Mouse (Mus musculus): Measurements from ENCODE around the gene Dusp12.

The Dusp12 gene

GRCm38 (mm10) chr1:170898413-170899075 lies 13.2 kb upstream of the Dusp12 start:
- DNase-seq (ENCODE audit: inconsistent ontology term) = no peak

DNA sequence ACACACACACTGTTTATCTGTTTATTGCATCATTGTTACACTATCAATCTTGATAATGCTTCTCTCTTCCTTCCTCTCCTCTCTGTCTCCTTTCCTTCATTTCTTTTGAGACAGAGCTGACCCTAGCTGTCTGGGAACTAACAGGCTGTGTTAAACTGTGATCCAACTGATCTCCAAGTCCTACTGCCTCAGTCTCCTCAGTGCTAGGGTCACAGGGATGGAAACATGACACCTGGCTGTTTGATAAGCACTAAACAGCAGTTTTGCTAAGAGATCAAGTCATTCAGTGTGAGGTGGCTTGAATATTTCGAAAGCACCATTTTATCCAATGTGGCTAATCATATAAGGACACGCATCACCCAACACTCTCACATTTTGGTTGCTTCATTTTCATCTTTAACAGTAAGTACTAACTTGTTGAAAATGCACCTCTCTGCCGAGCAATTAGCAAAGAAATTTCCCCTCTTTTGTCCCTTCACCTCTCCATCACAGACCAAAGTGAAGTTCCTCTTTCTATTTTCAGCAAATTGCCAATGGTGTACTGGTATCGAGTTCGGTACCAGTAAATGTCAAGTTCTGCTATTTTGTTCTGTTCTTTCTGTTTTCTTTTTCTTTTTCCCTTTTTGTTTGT lies 11.4 kb upstream of the Dusp12 start:
- no peak for DNase-seq (ENCODE audit: inconsistent ontology term)

DNA sequence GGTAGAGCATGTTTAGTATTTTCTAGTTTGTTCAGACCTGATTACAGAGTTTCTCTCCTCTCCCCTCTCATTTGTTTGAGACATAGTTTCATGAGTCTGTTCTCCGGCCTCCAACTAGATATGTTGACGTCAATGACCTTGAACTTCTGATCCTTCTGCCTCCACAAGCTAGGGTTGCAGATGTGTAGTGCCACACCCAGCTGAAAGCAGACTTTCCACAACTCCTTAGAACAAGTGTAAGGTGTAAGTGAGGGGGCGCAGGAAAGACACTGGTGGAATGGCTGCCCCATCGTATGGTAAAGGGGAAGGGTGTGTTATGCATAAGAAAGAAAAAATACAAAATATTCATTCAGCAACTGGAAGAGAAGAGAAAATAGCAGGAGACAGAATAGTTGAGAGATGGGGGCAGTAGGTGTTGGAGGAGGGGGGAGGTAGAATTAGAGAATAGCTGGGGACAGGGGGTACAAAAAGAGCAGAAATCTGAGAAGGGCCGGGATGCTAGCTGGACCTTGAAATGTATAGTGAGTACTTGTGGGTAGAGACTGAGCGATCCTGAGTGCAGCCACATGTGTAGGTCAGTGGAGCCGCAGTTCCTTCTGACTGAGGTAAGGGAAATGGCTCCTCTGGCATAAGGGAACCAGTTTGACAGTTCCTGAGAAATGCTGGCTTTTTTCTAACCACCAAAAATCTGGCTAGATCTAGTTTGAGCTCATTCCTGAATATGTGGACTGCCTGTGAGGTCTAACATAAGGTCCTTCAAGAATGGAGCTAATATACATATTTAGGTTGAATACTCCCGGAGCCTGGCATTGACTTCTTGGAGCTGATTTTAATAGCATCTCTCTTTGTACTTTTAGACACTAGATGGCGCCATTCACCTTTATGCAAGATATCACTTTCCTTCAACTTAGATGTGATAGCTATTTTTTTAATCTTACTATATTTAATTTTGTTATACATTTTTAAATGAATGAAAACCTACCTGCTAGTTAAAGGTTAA lies 9.6 kb upstream of the Dusp12 start:
- DNase-seq (ENCODE audit: inconsistent ontology term) = no peak

DNA sequence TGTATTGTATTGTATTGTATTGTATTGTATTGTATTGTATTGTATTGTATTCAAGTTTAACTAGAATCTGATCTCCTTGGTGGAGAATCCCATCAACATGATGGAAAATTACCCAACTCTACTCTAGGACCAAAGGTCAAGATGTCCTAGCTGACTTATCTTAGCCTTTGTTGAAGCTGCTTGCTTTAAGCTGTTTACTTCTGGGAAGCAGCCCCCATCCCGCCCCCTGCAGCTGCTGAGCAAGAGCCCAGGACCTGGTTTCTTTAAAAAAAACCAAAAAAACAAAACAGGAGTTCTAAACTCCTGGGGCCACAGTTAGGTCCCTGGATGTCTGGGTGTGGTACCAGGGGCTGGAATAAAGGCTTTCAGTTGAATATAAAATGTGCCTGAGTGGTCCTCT lies 6.9 kb upstream of the Dusp12 start:
- no peak for DNase-seq (ENCODE audit: inconsistent ontology term)

DNA sequence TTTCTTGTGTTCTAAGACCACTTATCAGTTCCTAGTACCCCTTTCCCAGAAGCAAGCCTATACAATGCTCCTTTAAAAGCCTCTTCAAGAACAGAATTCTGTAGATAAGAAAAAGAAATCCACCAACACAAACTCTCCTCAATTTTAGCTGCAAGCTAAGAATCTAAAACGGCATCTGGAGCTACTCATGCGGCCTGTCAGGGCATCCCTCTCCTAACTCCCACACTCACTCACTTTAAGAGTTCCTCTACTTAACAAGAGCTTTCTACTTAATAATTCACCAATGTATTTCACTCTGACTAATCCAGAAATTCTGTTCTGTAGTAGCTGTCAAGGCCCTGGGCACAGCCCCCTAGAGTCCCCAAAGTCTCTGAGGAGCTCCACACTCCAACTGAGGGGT lies 6.3 kb upstream of the Dusp12 start:
- no peak for DNase-seq (ENCODE audit: inconsistent ontology term)

GRCm38 (mm10) chr1:170889310-170889709 lies 4.0 kb upstream of the Dusp12 start:
- DNase-seq (ENCODE audit: inconsistent ontology term) = peak; percentile 49

- DNase-seq (ENCODE audit: inconsistent ontology term) = no peak
Observed at GRCm38 (mm10) chr1:170886044-170886458, 711 bp upstream of the Dusp12 start.

DNA sequence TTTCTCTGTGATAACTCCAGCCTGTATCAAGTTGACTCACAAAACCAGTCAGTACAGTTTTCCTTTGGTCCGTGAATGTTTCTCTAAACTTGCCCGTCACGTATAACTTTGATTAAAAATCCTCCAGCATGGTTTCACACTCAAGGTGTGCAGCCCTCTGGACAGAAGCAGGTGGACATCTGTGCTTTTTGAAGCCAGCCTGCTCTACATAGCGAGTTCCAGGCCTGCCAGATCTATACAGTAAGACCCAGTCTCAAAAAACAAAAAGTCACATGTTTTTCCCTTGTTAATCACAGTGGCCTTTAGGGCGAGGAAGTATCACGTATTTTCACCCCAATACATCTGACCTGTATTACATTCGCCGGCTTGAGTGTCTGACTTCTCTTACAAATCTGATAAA lies 950 bp downstream of the Dusp12 start:
- no peak for DNase-seq (ENCODE audit: inconsistent ontology term)

- no peak for DNase-seq (ENCODE audit: inconsistent ontology term)
Observed at GRCm38 (mm10) chr1:170882915-170883485, 2.3 kb downstream of the Dusp12 start.

DNA sequence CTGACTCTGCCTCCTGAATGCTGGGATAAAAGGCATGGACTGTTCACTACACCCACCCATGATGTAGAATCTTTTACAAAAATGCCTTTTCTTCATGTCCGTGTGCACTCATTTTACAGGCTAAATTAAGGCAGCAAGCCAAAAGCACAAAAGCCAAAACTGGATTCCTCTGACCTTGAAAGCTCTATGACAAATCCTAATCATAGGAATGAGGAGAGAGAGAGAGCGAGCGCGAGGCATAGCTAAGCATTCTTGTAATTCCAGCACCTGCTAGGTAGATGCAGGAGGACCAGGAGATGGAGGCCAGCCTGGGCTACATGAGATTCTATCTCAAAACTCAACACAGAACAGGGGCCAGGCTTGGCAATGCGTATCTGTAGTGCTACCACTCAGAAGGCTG lies 8.4 kb downstream of the Dusp12 start:
- DNase-seq (ENCODE audit: inconsistent ontology term) = no peak

DNA sequence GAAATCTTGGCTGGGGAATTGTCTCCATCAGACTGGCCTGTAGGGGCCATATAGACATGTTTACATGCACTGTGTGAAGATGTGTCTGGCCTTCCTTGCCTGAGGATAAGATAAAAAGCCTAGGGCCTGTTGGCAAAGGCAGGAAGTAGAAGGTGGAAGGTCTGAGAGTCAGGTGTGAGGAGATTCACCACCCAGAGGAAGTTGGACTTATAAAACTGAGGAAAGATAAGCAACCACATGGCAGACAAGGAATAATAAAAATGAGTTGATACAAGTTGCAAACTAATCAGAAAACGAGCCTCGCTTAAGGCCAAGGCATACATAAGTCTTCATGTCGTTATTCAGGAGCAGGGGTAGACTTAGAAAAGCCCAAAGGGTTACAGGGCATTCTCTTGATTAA lies 9.7 kb downstream of the Dusp12 start:
- DNase-seq (ENCODE audit: inconsistent ontology term) = no peak

- no peak for DNase-seq (ENCODE audit: inconsistent ontology term)
Observed at GRCm38 (mm10) chr1:170871961-170872360, 13.4 kb downstream of the Dusp12 start.

GRCm38 (mm10) chr1:170871402-170871801 lies 13.9 kb downstream of the Dusp12 start:
- no peak for DNase-seq (ENCODE audit: inconsistent ontology term)

- no peak for DNase-seq (ENCODE audit: inconsistent ontology term)
Observed at GRCm38 (mm10) chr1:170868905-170869283, 16.4 kb downstream of the Dusp12 start.

DNA sequence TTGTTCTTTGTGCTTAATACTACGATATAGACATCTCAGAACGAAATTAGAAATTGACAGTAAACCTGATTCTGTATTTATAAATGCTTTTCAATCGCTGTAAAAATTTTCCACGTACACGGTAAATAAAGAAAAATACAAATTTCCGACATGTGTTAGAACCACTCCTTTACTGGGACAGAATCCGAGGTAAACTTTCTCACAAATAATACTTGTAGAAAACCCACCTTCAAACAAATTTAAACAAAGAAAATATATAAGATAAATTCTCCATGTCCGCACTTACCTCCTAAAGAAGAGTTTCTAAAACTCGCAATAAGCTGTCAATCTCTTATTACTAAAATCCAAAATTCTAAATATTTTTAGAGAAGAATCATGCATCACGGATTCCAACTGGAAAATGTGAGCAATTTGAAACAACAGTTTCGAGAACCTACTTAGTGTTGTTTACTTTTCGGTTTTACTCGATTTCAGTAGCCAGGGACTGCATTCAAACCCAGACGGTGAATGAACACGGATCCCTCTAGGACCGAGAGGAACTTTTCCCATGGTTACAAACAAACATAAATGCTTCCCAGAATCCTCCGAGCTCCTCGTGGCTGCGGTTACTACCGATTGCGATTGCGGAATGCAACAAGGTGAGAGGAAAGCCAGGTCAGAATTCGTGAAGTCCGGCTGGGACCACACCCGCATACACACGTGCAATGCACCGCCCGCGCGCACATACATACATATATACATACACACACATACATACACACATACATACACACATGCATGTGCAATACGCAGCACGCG lies 17.0 kb downstream of the Dusp12 start:
- DNase-seq (ENCODE audit: inconsistent ontology term) = peak; percentile 77

DNA sequence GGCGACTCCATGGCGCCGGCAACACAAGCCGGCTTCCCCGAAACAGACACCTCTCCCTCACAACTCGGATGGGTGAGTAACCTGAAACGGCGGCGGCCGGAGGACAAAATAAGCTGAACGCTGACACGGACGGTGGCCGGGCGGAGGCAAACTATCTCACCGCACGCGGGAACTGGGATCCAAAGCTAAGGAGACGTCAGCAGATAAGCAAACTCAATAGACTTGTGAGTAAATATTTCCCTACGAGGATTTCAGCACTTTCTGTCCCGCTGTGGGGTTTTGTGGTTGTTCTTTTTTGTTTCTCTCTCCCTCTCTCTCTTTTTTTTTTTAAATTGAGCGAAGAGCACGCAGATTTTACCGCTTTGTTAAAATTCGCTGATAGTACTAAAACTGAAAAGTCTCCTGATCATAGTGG lies 17.6 kb downstream of the Dusp12 start, which contains the start of gene Atf6:
TSS of gene Atf6 (minus strand) at position 81 of the 415 bp plus-strand sequence.
- peak; percentile 97 for DNase-seq (ENCODE audit: inconsistent ontology term)

GRCm38 (mm10) chr1:170866992-170867690 lies 18.2 kb downstream of the Dusp12 start:
- no peak for DNase-seq (ENCODE audit: inconsistent ontology term)

- DNase-seq (ENCODE audit: inconsistent ontology term) = no peak
Observed at GRCm38 (mm10) chr1:170865406-170865805, 19.9 kb downstream of the Dusp12 start.

DNA sequence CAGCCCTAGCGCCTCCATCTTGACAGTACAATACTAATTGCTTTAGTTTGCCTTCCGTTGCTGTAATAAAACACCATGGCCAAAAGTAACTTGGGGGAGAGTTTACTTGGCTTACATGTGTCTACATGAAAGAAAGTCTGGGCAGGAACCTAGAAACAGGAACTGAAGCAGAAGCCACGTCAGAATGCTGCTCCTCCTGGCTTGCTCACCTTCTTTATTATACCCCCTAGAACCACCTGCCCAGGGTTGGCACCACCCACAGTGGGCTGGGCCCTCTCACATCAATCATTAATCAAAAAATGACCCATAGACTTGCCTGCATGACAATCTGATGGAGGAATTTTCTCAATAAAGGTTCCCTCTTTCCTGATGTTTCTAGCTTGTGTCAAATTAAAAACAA lies 20.6 kb downstream of the Dusp12 start:
- no peak for DNase-seq (ENCODE audit: inconsistent ontology term)

- DNase-seq (ENCODE audit: inconsistent ontology term) = no peak
Observed at GRCm38 (mm10) chr1:170864234-170864633, 21.1 kb downstream of the Dusp12 start.

GRCm38 (mm10) chr1:170863033-170863432 lies 22.3 kb downstream of the Dusp12 start:
- DNase-seq (ENCODE audit: inconsistent ontology term) = no peak

All from Muller cell, postnatal 12 days (primary cell).